Mouse (Mus musculus) spleen, adult 2 months (tissue): ENCODE measurements around the gene Acot11.

ENCODE experiments used
- CTCF ChIP-seq: fragments of 200-500 bp; IDR thresholded peaks from 2 replicates; pipeline ENCODE4 v1.5.1; 2011; ENCODE audit warnings: mild to moderate bottlenecking, inconsistent platforms; ENCODE audit not compliant: insufficient read depth, insufficient read length, insufficient replicate concordance; ENCODE audit errors: extremely low read depth
- POLR2A ChIP-seq: fragments of 200-500 bp; IDR thresholded peaks from 2 replicates; pipeline ENCODE4 v1.6.1; 2011; ENCODE audit warnings: low read depth, low read length, inconsistent platforms

- TF ChIP-seq CTCF (no peak), POLR2A (no peak)
Measured at GRCm38 (mm10) chr4:106790938-106791337, 13.9 kb downstream of the Acot11 start.
